Mouse (Mus musculus) thymus, postnatal 36 days (tissue): Measurements from ENCODE around the gene Nrn1.

Source experiments
- DNase-seq, 2 experiments: peaks; one replicate each; pipeline ENCODE4 v3.0.0; 2022; ENCODE audit warnings: mixed read lengths in 2 of 2

Nrn1 gene

GRCm38 (mm10) chr13:36734731-36735571 is at the start of gene Nrn1:
Nrn1 (minus strand) TSS chr13:36735131.
- DNase-seq = peak in 1 of 2 experiments; percentile 20

- no peak for DNase-seq
These were observed 44.7 kb upstream of the Nrn1 start for GRCm38 (mm10) chr13:36779626-36780025.

GRCm38 (mm10) chr13:36766801-36767200 is 31.9 kb upstream of the Nrn1 start:
- DNase-seq = no peak

- DNase-seq = no peak
These were observed 16.9 kb upstream of the Nrn1 start for GRCm38 (mm10) chr13:36751861-36752260.

GRCm38 (mm10) chr13:36750056-36750455 is 15.1 kb upstream of the Nrn1 start:
- DNase-seq = no peak

GRCm38 (mm10) chr13:36736619-36736996 is 1.7 kb upstream of the Nrn1 start:
- DNase-seq = peak in 1 of 2 experiments; percentile 17

GRCm38 (mm10) chr13:36735901-36736618 is 1.1 kb upstream of the Nrn1 start:
- DNase-seq = peak; percentile 62 to 65

GRCm38 (mm10) chr13:36733989-36734690 is 791 bp downstream of the Nrn1 start:
- DNase-seq = peak in 1 of 2 experiments; percentile 21

- no peak for DNase-seq
These were observed 1.4 kb downstream of the Nrn1 start for GRCm38 (mm10) chr13:36733566-36733965.

- no peak for DNase-seq
These were observed 1.9 kb downstream of the Nrn1 start for GRCm38 (mm10) chr13:36732891-36733490.

- DNase-seq = peak; percentile 22 to 27
These were observed 2.9 kb downstream of the Nrn1 start for GRCm38 (mm10) chr13:36731931-36732461.

GRCm38 (mm10) chr13:36731016-36731930 is 3.7 kb downstream of the Nrn1 start:
- peak; percentile 49 to 57 for DNase-seq

- no peak for DNase-seq
These were observed 4.6 kb downstream of the Nrn1 start for GRCm38 (mm10) chr13:36730341-36730761.

- no peak for DNase-seq
These were observed 5.1 kb downstream of the Nrn1 start for GRCm38 (mm10) chr13:36729731-36730340.

- DNase-seq = no peak
These were observed 6.4 kb downstream of the Nrn1 start for GRCm38 (mm10) chr13:36728509-36728908.

GRCm38 (mm10) chr13:36727779-36728470 is 7.0 kb downstream of the Nrn1 start:
- DNase-seq = no peak

- DNase-seq = peak; percentile 13 to 16
These were observed 7.8 kb downstream of the Nrn1 start for GRCm38 (mm10) chr13:36726951-36727778.

- peak in 1 of 2 experiments; percentile 13 for DNase-seq
These were observed 8.4 kb downstream of the Nrn1 start for GRCm38 (mm10) chr13:36726551-36726950.

GRCm38 (mm10) chr13:36725881-36726280 is 9.1 kb downstream of the Nrn1 start:
- DNase-seq = no peak
